Mouse (Mus musculus) CH12.LX (cell line): Measurements from ENCODE around the gene Hist1h4c. TPM values are rescaled to one million over a fixed set of nuclear protein-coding genes. Genes with fewer than 3 reads are reported as not detected.

Experiments used
- DNase-seq: peaks from one replicate; pipeline ENCODE4 v3.0.0-alpha.2; 2013; ENCODE audit errors: extremely low read depth
- H3K27ac ChIP-seq: 2 replicates; pipeline ENCODE4 v1.5.1; 2012; ENCODE audit warnings: low read depth, mild to moderate bottlenecking, control low read depth, moderate library complexity; ENCODE audit not compliant: insufficient read depth
- H3K27me3 ChIP-seq: replicated peaks from 2 replicates; pipeline ENCODE3; 2012; ENCODE audit warnings: inconsistent platforms
- H3K36me3 ChIP-seq, 2 experiments: replicated peaks in 1 of 2; 2 replicates each; pipeline versions ENCODE3 to v1.6.1; 2012; ENCODE audit warnings: inconsistent platforms in 1 of 2, low read length in 1 of 2, mild to moderate bottlenecking in 1 of 2, mixed read lengths in 1 of 2, moderate library complexity in 1 of 2; ENCODE audit not compliant: control insufficient read depth in 1 of 2, insufficient read depth in 1 of 2
- H3K4me1 ChIP-seq, 2 experiments: 2 replicates each; pipeline ENCODE4 v1.6.1; 2012; ENCODE audit warnings: inconsistent platforms in 1 of 2, moderate library complexity in 1 of 2; ENCODE audit not compliant: insufficient read depth in 2 of 2, control insufficient read depth in 1 of 2
- H3K4me2 ChIP-seq: 2 replicates; pipeline ENCODE4 v1.6.1; 2012; ENCODE audit warnings: low read depth, mild to moderate bottlenecking, control low read depth; ENCODE audit not compliant: poor library complexity, insufficient read depth, severe bottlenecking
- H3K4me3 ChIP-seq, 3 experiments: fragments of 150-350 bp in 1 of 3; sonication (generic) in 1 of 3; replicated peaks in 1 of 3; 2 replicates each; pipeline versions ENCODE3 to v1.5.1; 2011 to 2012; ENCODE audit warnings: low read depth in 2 of 3, low read length in 2 of 3, mild to moderate bottlenecking in 2 of 3, moderate library complexity in 2 of 3, control low read depth in 1 of 3, improper control_type of control experiment in 1 of 3, inconsistent platforms in 1 of 3, mixed read lengths in 1 of 3; ENCODE audit not compliant: poor library complexity in 1 of 3
- H3K79me2 ChIP-seq: replicated peaks from 2 replicates; pipeline ENCODE4 v1.6.1; 2012; ENCODE audit warnings: mild to moderate bottlenecking, moderate library complexity; ENCODE audit not compliant: control insufficient read depth, poor library complexity, insufficient read depth, severe bottlenecking; ENCODE audit errors: extremely low read depth
- H3K9ac ChIP-seq: 2 replicates; pipeline ENCODE4 v1.6.1; 2012; ENCODE audit warnings: low read depth, mild to moderate bottlenecking, control low read depth, moderate library complexity; ENCODE audit not compliant: insufficient read depth
- H3K9me3 ChIP-seq: replicated peaks from 2 replicates; pipeline ENCODE3; 2012; ENCODE audit warnings: low read length, inconsistent platforms, mixed read lengths
- CTCF ChIP-seq, 2 experiments: IDR thresholded peaks in 1 of 2; conservative IDR thresholded peaks in 1 of 2; 2 replicates each; pipeline ENCODE4 v1.5.1; 2011 to 2012; ENCODE audit warnings: low read depth in 2 of 2, low read length in 2 of 2, improper control_type of control experiment in 1 of 2, inconsistent platforms in 1 of 2, mild to moderate bottlenecking in 1 of 2, moderate library complexity in 1 of 2
- EP300 ChIP-seq: IDR thresholded peaks from 2 replicates; pipeline ENCODE4 v1.6.1; 2011; ENCODE audit warnings: low read length, improper control_type of control experiment
- GABPA ChIP-seq: IDR thresholded peaks from 2 replicates; pipeline ENCODE4 v1.6.1; 2012; ENCODE audit warnings: low read depth, low read length, improper control_type of control experiment, inconsistent platforms; ENCODE audit not compliant: insufficient replicate concordance
- HCFC1 ChIP-seq: IDR thresholded peaks from 2 replicates; pipeline ENCODE4 v1.6.1; 2012; ENCODE audit warnings: low read depth, mild to moderate bottlenecking, inconsistent platforms, low read length, improper control_type of control experiment
- JUN ChIP-seq: IDR thresholded peaks from 2 replicates; pipeline ENCODE4 v1.6.1; 2011; ENCODE audit warnings: low read depth, mild to moderate bottlenecking, low read length, improper control_type of control experiment, moderate library complexity; ENCODE audit not compliant: insufficient read depth
- MXI1 ChIP-seq: IDR thresholded peaks from 2 replicates; pipeline ENCODE4 v1.6.1; 2011; ENCODE audit warnings: mild to moderate bottlenecking, low read depth, low read length, improper control_type of control experiment
- NELFE ChIP-seq: IDR thresholded peaks from 2 replicates; pipeline ENCODE4 v1.6.1; 2011; ENCODE audit warnings: low read depth, low read length, improper control_type of control experiment
- NRF1 ChIP-seq: IDR thresholded peaks from 2 replicates; pipeline ENCODE4 v1.6.1; 2014; ENCODE audit warnings: low read depth, mild to moderate bottlenecking, inconsistent platforms, low read length, improper control_type of control experiment, moderate library complexity
- PAX5 ChIP-seq: IDR thresholded peaks from 2 replicates; pipeline ENCODE4 v1.6.1; 2012; ENCODE audit warnings: low read length, inconsistent platforms, mixed read lengths
- SIN3A ChIP-seq: IDR thresholded peaks from 2 replicates; pipeline ENCODE4 v1.6.1; 2012; ENCODE audit warnings: low read length, improper control_type of control experiment, inconsistent platforms
- TCF12 ChIP-seq: IDR thresholded peaks from 2 replicates; pipeline ENCODE4 v1.6.1; 2014; ENCODE audit warnings: low read depth, mild to moderate bottlenecking, inconsistent platforms, low read length, improper control_type of control experiment
- UBTF ChIP-seq: IDR thresholded peaks from 2 replicates; pipeline ENCODE4 v1.6.1; 2012; ENCODE audit warnings: low read depth, mild to moderate bottlenecking, inconsistent platforms, low read length, improper control_type of control experiment, moderate library complexity
- ZC3H11A ChIP-seq: IDR thresholded peaks from 2 replicates; pipeline ENCODE4 v1.6.1; 2012; ENCODE audit warnings: low read depth, mild to moderate bottlenecking, inconsistent platforms, low read length, improper control_type of control experiment
- dilution Hi-C: fragments of 300-500 bp; cut with MboI; formaldehyde crosslinking; loops from 2 replicates; pipeline ENCODE4 v1.14.3; 2020; ENCODE audit warnings: low sequenced_read_pairs; ENCODE audit not compliant: extremely low pct_unique_long_range_greater_than_20kb, extremely low pct_ligation_motif_present
- in situ Hi-C: fragments of 300-500 bp; cut with MboI; formaldehyde crosslinking; loops from 3 replicates; pipeline ENCODE4 v1.14.3; 2019; ENCODE audit warnings: low sequenced_read_pairs, low pct_ligation_motif_present, low pct_unique_long_range_greater_than_20kb, mixed read lengths
- polyA plus RNA-seq: library from polyadenylated mRNA; unstranded; fragments of >175 nt; gene quantifications from 2 replicates; pipeline ENCODE4 v1.2.1, GENCODE M21; 2012; ENCODE audit warnings: low read depth; ENCODE audit not compliant: insufficient read length
- total RNA-seq, 2 experiments: library from RNA; depleted of rRNA; stranded (reverse); fragments of 300-350 nt in 1 of 2; fragments of >200 nt in 1 of 2; gene quantifications; 2 replicates each; pipeline ENCODE4 v1.2.3; 2012 to 2014

The Hist1h4c gene
- total and polyA plus RNA-seq, 3 experiments, result 1.2 to 1,374 (median 6.9) TPM

DNA sequence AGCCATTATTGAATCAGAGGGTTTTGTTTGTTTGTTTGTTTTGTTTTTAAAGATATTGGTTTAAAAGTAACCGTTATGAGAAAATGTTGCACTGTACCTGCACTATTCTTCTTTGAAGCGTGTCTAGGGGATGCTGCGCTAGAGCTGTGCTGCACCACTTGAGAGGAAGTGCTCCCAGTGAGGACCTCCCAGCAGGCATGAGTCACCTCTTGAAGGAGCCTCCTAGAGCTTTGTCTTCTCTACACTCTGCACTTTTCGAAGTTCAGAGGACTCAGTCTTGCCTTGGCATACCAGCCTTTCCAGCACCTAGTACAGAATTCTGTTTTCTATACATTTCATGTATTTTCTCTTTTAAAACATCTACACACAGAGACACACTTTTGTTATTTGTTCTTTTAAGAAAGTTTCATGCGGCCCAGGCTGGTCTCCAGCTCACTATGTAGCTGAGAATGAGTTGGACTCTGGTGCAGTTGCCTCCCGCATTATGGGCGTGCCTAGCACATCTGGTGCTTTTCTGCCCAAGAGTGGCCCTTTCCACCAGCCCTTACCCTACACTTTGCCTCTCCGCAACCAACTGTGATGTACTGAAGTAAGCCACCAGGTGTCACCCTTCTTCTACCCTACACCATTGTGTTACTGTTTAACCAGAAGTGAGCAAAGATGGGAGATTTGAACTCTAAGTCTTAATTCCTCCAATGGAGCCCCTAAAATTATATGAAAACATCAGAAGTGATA, 2.7 kb upstream of the Hist1h4c start (continued):
- TF ChIP-seq CTCF (conservative IDR thresholded peaks at IDR 0.05 in 1 of 2, IDR thresholded peaks at IDR 0.05 in 1 of 2; ENCODE audit: low read depth in 2 of 2, low read length in 2 of 2) (peak; percentile 45 to 97; a peak in 3 of 4 replicates), MXI1 (no peak), EP300 (no peak; the same call in 1 of the 2 replicates), SIN3A (peak; percentile 77), GABPA (no peak), TCF12 (peak; percentile 65), JUN (peak; percentile 22; the same call in 1 of the 2 replicates), NRF1 (no peak)

DNA sequence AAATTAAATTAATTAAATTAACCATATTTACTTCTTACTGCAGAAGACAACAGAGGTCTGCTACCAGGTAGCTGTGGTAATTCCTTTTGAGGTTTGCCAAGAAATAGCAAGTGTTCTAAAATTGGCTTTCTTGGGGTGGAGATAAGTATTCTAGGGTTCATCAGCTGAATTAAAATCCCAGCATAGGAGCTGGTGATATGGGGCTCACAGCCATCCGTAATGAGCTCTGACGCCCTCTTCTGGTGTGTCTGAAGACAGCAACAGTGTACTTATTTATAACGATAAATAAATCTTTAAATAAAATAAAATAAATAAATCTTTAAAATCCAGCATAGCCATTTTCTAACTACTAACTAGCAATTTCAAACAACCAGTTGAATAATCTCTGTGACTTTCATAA, 1.5 kb upstream of the Hist1h4c start:
- H3K27me3 ChIP-seq, result no peaks in the 10 kb centered on the region
- H3K9ac ChIP-seq, result no peak overlapping the region
- dilution Hi-C loops (loop anchor here (10.0 kb wide), 1 partner anchor 45 kb away; the partner anchor contains the start of genes Hist1h2bb and Hist1h3c), in situ Hi-C loops (loop anchor here (5.0 kb wide), 1 partner anchor 38 kb away; the partner anchor contains the start of gene Hist1h1c)
- no peak for DNase-seq
- H3K9me3 ChIP-seq, result no peaks in the 10 kb centered on the region
- H3K4me2 ChIP-seq, result no peak overlapping the region
- H3K4me1 ChIP-seq, result peaks cover 2 to 58% of the 10 kb centered on the region in 2 experiments; a peak in 2 of 4 replicates
- no peaks in the 10 kb centered on the region for H3K36me3 ChIP-seq
- no peak overlapping the region for H3K4me3 ChIP-seq
- H3K27ac ChIP-seq, result no peak overlapping the region
- H3K79me2 ChIP-seq, result no peaks in the 10 kb centered on the region
- TF ChIP-seq CTCF (conservative IDR thresholded peaks at IDR 0.05 in 1 of 2, IDR thresholded peaks at IDR 0.05 in 1 of 2; ENCODE audit: low read depth in 2 of 2, low read length in 2 of 2) (peak in 1 of 2 experiments; percentile 36; a peak in 3 of 4 replicates), UBTF (no peak)

- Histone ChIP-seq H3K27ac (0 out of 2 replicates have a peak overlapping the region, but pooled peaks have one; percentile 45), H3K4me2 (peak overlapping the region; percentile 52; the same call in 1 of the 2 replicates)
Observed at GRCm38 (mm10) chr13:23698996-23699395, 742 bp upstream of the Hist1h4c start.

More at GRCm38 (mm10) chr13:23698996-23699395, 742 bp upstream of the Hist1h4c start:
- Histone ChIP-seq H3K9me3 (no peaks in the 10 kb centered on the region), H3K27me3 (no peaks in the 10 kb centered on the region), H3K79me2 (no peaks in the 10 kb centered on the region), H3K36me3 (no peaks in the 10 kb centered on the region), H3K9ac (peak overlapping the region; percentile 67), H3K4me1 (peaks cover 2 to 52% of the 10 kb centered on the region in 2 experiments; a peak in 2 of 4 replicates), H3K4me3 (no peak overlapping the region)
- no peak for DNase-seq
- in situ Hi-C loops, result no loop called here
- dilution Hi-C loops, result loop anchor here (10.0 kb wide), 1 partner anchor 46 kb away; the partner anchor contains the start of genes Hist1h2bb and Hist1h3c
- TF ChIP-seq PAX5, result no peak
- no peak for TF ChIP-seq NELFE
- no peak for TF ChIP-seq JUN
- no peak for TF ChIP-seq HCFC1
- no peak for TF ChIP-seq ZC3H11A
